Mouse (Mus musculus) liver, postnatal 0 days (tissue): ENCODE measurements around the gene Pak2. TPM values are rescaled to one million over a fixed set of nuclear protein-coding genes. Genes with fewer than 3 reads are reported as not detected.

Source experiments
- ATAC-seq: fragments of 200-750 bp; cut with Nextera tagmentation; 2 replicates; pipeline ENCODE4 v1.8.0; 2017; ENCODE audit warnings: mild to moderate bottlenecking, moderate library complexity
- DNase-seq: peaks from one replicate; pipeline ENCODE4 v3.0.0-alpha.2; 2016
- H3K27ac ChIP-seq: fragments of 300-500 bp; sonication (generic); 2 replicates; pipeline ENCODE4 v1.5.1; 2014; ENCODE audit warnings: antibody characterized with exemption, moderate library complexity, mild to moderate bottlenecking, low read depth
- H3K27me3 ChIP-seq: fragments of 300-500 bp; sonication (generic); 2 replicates; pipeline ENCODE4 v1.6.1; 2014; ENCODE audit warnings: low read length, control low read depth, mixed read lengths; ENCODE audit not compliant: insufficient read depth
- H3K36me3 ChIP-seq: fragments of 300-500 bp; sonication (generic); replicated peaks from 2 replicates; pipeline ENCODE4 v1.6.1; 2014; ENCODE audit warnings: mild to moderate bottlenecking, control low read depth, low read length, moderate library complexity, mixed read lengths; ENCODE audit not compliant: insufficient read depth
- H3K4me1 ChIP-seq: fragments of 300-500 bp; sonication (generic); 2 replicates; pipeline ENCODE4 v1.6.1; 2014; ENCODE audit warnings: antibody characterized with exemption, mild to moderate bottlenecking, control low read depth; ENCODE audit not compliant: insufficient read depth
- H3K4me2 ChIP-seq: fragments of 300-500 bp; sonication (generic); 2 replicates; pipeline ENCODE4 v1.6.1; 2014; ENCODE audit warnings: low read depth, mild to moderate bottlenecking, low read length, moderate library complexity, mixed read lengths
- H3K4me3 ChIP-seq: fragments of 300-500 bp; sonication (generic); 2 replicates; pipeline ENCODE4 v1.5.1; 2014; ENCODE audit warnings: low read depth, low read length
- H3K9ac ChIP-seq: fragments of 300-500 bp; sonication (generic); replicated peaks from 2 replicates; pipeline ENCODE4 v1.6.1; 2014; ENCODE audit warnings: mild to moderate bottlenecking, moderate library complexity
- H3K9me3 ChIP-seq: fragments of 300-500 bp; sonication (generic); 2 replicates; pipeline ENCODE4 v1.6.1; 2016; ENCODE audit warnings: mild to moderate bottlenecking, control low read depth, low read length, mixed read lengths
- CTCF ChIP-seq: sonication (generic); IDR thresholded peaks from 2 replicates; pipeline ENCODE4 v1.5.1; 2016; ENCODE audit warnings: antibody characterized with exemption, low read depth
- EP300 ChIP-seq: IDR thresholded peaks from 2 replicates; pipeline ENCODE4 v1.6.1; 2016; ENCODE audit warnings: antibody characterized with exemption, low read depth, mild to moderate bottlenecking
- WGBS: fragments of 180-500 bp; shearing (Covaris S2); extraction: QIAGEN DNeasy Blood & Tissue Kit; methylation state at CpG from one replicate; pipeline ENCODE4 v1.1.7; 2014; ENCODE audit not compliant: insufficient replicate concordance; 5-methylcytosine and 5-hydroxymethylcytosine counted together
- polyA plus RNA-seq: library from polyadenylated mRNA; unstranded; fragments of >200 nt; fragmentation: Nextera tagmentation; extraction: Ambion mirVana; gene quantifications from 2 replicates; pipeline ENCODE4 v1.2.1, GENCODE M21; 2015

The Pak2 gene
- polyA plus RNA-seq, 1 experiment from 2014 or later = 10.3 TPM

DNA sequence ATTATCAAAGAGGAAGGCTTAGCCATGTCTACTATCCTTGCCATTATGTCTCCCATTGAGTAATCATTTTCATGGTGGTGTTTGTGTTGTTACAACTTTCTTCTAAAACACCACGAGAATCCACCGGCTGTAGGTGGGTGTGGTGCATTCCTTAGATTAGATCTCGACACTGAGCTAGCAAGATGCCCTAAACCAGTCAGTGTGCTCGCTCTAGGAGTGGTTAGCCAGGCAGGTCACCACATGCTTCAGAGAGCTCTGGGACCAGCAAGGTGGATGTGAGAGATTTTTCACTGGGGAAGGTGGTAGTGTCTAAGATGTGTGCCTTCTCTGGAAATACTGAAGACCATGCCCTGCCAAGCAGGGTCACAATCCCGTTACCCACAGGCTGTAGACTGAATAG lies 37.0 kb upstream of the Pak2 start:
- WGBS = 43% methylated on average over 5 of the region's 5 CpGs
- no peak for DNase-seq
- no peak overlapping the region for H3K4me3 ChIP-seq
- ATAC-seq = no peak
- H3K36me3 ChIP-seq = no peaks in the 10 kb centered on the region
- H3K9ac ChIP-seq = no peak overlapping the region; the same call in 1 of the 2 replicates
- H3K27ac ChIP-seq = no peak overlapping the region
- no peaks in the 10 kb centered on the region for H3K27me3 ChIP-seq
- peak overlapping the region; percentile 44; the same call in 1 of the 2 replicates for H3K4me2 ChIP-seq
- H3K4me1 ChIP-seq = peaks cover 17% of the 10 kb centered on the region
- H3K9me3 ChIP-seq = 0 out of 2 replicates have a peak, but pooled peaks cover 3% of the 10 kb centered on the region
- no peak for TF ChIP-seq CTCF
- TF ChIP-seq EP300 = no peak

- Histone ChIP-seq H3K4me2 (peak overlapping the region; percentile 44), H3K4me1 (peaks cover 17% of the 10 kb centered on the region), H3K36me3 (no peaks in the 10 kb centered on the region), H3K9ac (no peak overlapping the region; the same call in 1 of the 2 replicates), H3K4me3 (no peak overlapping the region), H3K9me3 (0 out of 2 replicates have a peak, but pooled peaks cover 3% of the 10 kb centered on the region), H3K27me3 (no peaks in the 10 kb centered on the region), H3K27ac (no peak overlapping the region)
- no peak for DNase-seq
- TF ChIP-seq EP300 (no peak), CTCF (no peak)
- ATAC-seq = no peak
- WGBS = 32% methylated on average over 6 of the region's 6 CpGs
Measured at GRCm38 (mm10) chr16:32115781-32116180, 36.6 kb upstream of the Pak2 start.

- Histone ChIP-seq H3K9ac (no peak overlapping the region), H3K9me3 (no peaks in the 10 kb centered on the region), H3K36me3 (no peaks in the 10 kb centered on the region), H3K4me3 (no peak overlapping the region), H3K27ac (peak overlapping the region; percentile 49), H3K4me2 (peak overlapping the region; percentile 44), H3K4me1 (peaks cover 17% of the 10 kb centered on the region), H3K27me3 (no peaks in the 10 kb centered on the region)
- 15% methylated on average over 15 of the region's 15 CpGs for WGBS
- TF ChIP-seq EP300 (no peak), CTCF (peak; percentile 97)
- DNase-seq (peak; percentile 89), ATAC-seq (peak; percentile 34; the same call in 1 of the 2 replicates)
Measured at GRCm38 (mm10) chr16:32114968-32115695, 36.0 kb upstream of the Pak2 start.

GRCm38 (mm10) chr16:32114406-32114805 lies 35.3 kb upstream of the Pak2 start:
- ATAC-seq = no peak
- Histone ChIP-seq H3K36me3 (no peaks in the 10 kb centered on the region), H3K9ac (no peak overlapping the region), H3K27ac (peak overlapping the region; percentile 49), H3K27me3 (no peaks in the 10 kb centered on the region), H3K4me2 (peak overlapping the region; percentile 57), H3K4me1 (peaks cover 17% of the 10 kb centered on the region), H3K4me3 (no peak overlapping the region), H3K9me3 (no peaks in the 10 kb centered on the region)
- WGBS = 84% methylated on average over 10 of the region's 10 CpGs
- TF ChIP-seq EP300 (no peak), CTCF (no peak)
- no peak for DNase-seq

GRCm38 (mm10) chr16:32113541-32114218 lies 34.5 kb upstream of the Pak2 start:
- Histone ChIP-seq H3K27me3 (no peaks in the 10 kb centered on the region), H3K4me2 (peak overlapping the region; percentile 57), H3K9me3 (no peaks in the 10 kb centered on the region), H3K4me3 (peak overlapping the region; percentile 6; the same call in 1 of the 2 replicates), H3K27ac (peak overlapping the region; percentile 49), H3K9ac (no peak overlapping the region), H3K36me3 (no peaks in the 10 kb centered on the region), H3K4me1 (peaks cover 17% of the 10 kb centered on the region)
- DNase-seq (peak; percentile 61), ATAC-seq (peak; percentile 78)
- TF ChIP-seq CTCF = no peak
- peak; percentile 39; the same call in 1 of the 2 replicates for TF ChIP-seq EP300
- WGBS = 18% methylated on average over 23 of the region's 23 CpGs
